Mouse (Mus musculus) liver, embryonic 12.5 days (tissue): ENCODE data around the gene Igfbp5. TPM values are rescaled to one million over a fixed set of nuclear protein-coding genes. Genes with fewer than 3 reads are reported as not detected.

Experiments
- ATAC-seq: fragments of 200-750 bp; cut with Nextera tagmentation; 2 replicates; pipeline ENCODE4 v1.8.0; 2017; ENCODE audit warnings: moderate number of reproducible peaks, mild to moderate bottlenecking, moderate library complexity
- H3K27ac ChIP-seq: fragments of 300-500 bp; sonication (generic); 2 replicates; pipeline ENCODE4 v1.5.1; 2016; ENCODE audit warnings: mild to moderate bottlenecking
- H3K27me3 ChIP-seq: fragments of 300-500 bp; sonication (generic); replicated peaks from 2 replicates; pipeline ENCODE4 v1.6.1; 2016; ENCODE audit warnings: mild to moderate bottlenecking, moderate library complexity
- H3K36me3 ChIP-seq: fragments of 300-500 bp; sonication (generic); 2 replicates; pipeline ENCODE4 v1.6.1; 2016; ENCODE audit warnings: mild to moderate bottlenecking, moderate library complexity
- H3K4me1 ChIP-seq: fragments of 300-500 bp; sonication (generic); 2 replicates; pipeline ENCODE4 v1.6.1; 2016
- H3K4me2 ChIP-seq: fragments of 300-500 bp; sonication (generic); 2 replicates; pipeline ENCODE4 v1.6.1; 2016; ENCODE audit warnings: mild to moderate bottlenecking, moderate library complexity
- H3K4me3 ChIP-seq: fragments of 300-500 bp; sonication (generic); 2 replicates; pipeline ENCODE4 v1.5.1; 2016; ENCODE audit warnings: mild to moderate bottlenecking, moderate library complexity
- H3K9ac ChIP-seq: fragments of 300-500 bp; sonication (generic); 2 replicates; pipeline ENCODE4 v1.6.1; 2016; ENCODE audit warnings: mild to moderate bottlenecking, moderate library complexity
- H3K9me3 ChIP-seq: fragments of 300-500 bp; sonication (generic); replicated peaks from 2 replicates; pipeline ENCODE4 v1.6.1; 2016; ENCODE audit warnings: mild to moderate bottlenecking, moderate library complexity
- WGBS: fragments of 180-500 bp; shearing (Covaris S2); methylation state at CpG from one replicate; pipeline ENCODE4 v1.1.7; 2016; ENCODE audit not compliant: insufficient replicate concordance; 5-methylcytosine and 5-hydroxymethylcytosine counted together
- polyA plus RNA-seq: library from polyadenylated mRNA; unstranded; fragments of >200 nt; fragmentation: Nextera tagmentation; extraction: Ambion mirVana; gene quantifications from 2 replicates; pipeline ENCODE4 v1.2.1, GENCODE M21; 2016

Igfbp5 gene
- polyA plus RNA-seq, 1 experiment from 2014 or later, result 7.6 TPM

DNA sequence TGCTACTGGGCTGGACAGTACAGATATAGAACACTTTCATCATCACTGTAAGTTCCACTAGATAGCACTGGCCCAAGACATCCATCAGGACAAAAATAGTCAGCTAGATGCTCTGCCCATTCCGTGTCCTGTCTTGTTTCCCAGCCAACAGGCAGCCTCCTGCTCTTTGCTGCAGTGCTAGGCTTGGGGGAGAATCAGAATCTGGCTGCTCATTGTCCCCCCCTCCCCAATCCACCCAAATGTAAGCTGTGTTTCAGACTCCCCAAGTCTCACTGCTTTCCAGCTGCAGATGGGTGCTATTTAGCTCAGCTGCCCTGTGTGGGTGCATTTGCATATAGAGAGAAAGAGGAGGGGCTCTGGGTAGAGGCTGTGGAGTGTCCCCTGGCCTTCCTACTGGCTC lies 7.3 kb downstream of the Igfbp5 start:
- Histone ChIP-seq H3K4me2 (no peak overlapping the region), H3K9ac (no peak overlapping the region), H3K27me3 (peaks cover 40% of the 10 kb centered on the region), H3K4me1 (peaks cover 34% of the 10 kb centered on the region), H3K27ac (no peak overlapping the region), H3K36me3 (no peaks in the 10 kb centered on the region), H3K4me3 (no peak overlapping the region), H3K9me3 (no peaks in the 10 kb centered on the region)
- WGBS, result 67% methylated on average over 1 of the region's 1 CpGs
- ATAC-seq, result no peak

DNA sequence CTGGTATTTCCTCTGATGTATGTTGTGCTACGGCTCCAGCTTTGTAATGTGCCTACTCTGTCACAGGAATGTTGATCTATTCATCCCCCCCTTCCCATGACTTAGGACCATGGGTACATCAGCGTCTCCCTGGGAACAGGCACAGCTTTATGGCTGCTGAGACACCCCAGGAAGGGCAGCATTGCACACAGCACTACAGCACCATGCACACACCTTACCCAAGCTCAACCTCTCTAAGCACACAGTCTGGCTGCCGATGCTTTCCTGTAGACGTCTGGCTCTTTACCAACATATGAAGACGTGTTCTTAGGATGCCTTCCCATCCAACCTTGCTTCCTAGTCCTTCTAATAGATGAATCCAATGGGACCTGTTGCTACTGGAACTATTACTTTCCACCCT lies 8.3 kb downstream of the Igfbp5 start:
- ATAC-seq, result no peak

DNA sequence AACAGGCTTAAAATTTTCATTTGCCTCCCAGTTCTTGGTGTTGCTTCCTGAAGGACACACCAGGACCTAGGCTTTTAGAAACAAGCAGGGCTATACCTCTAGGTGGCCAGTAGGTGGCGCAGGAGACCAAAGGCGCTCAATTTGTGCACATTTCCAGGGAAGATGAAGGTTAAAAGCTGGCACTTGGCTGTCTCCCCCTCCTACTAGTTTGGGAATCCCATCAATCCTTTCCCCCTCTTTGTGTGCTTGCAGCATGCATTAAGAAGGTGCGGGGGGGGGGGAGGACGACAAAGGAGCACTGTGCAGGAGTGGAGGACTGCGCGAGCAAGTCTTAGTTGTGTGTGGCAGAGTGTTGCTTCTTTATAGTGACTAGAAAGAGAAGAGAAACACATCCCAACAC lies 8.8 kb downstream of the Igfbp5 start:
- 23% methylated on average over 6 of the region's 6 CpGs for WGBS
- H3K27ac ChIP-seq, result no peak overlapping the region
- ATAC-seq, result no peak

More for the DNA sequence above, 8.3 kb downstream of the Igfbp5 start:
- Histone ChIP-seq H3K4me3 (no peak overlapping the region), H3K27ac (no peak overlapping the region), H3K4me2 (no peak overlapping the region), H3K36me3 (no peaks in the 10 kb centered on the region), H3K27me3 (peaks cover 31% of the 10 kb centered on the region), H3K9me3 (no peaks in the 10 kb centered on the region), H3K9ac (no peak overlapping the region), H3K4me1 (peaks cover 25% of the 10 kb centered on the region)
- WGBS, result 60% methylated on average over 5 of the region's 5 CpGs

DNA sequence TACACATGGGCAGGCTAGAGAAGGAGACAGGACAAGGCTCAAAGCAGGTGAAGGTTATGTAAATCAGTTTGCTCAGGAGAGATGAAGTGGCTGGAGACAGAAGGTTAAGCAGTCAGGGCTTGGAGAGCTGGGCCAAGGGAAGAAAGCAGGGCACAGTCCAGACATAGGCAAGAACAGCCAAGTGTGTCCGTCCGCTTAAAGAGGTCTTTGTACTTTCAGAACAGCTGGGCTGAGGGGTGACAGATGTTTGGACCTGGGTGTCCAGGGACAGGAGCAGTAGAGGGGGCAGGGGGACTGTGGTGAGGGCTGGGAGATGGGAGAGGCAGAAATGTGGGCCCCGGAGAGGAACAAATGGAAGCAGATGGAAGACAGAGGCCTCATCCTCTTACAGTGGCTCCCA lies 10.4 kb downstream of the Igfbp5 start:
- Histone ChIP-seq H3K4me2 (no peak overlapping the region), H3K9me3 (no peaks in the 10 kb centered on the region), H3K27ac (no peak overlapping the region), H3K4me3 (no peak overlapping the region), H3K27me3 (peaks cover 14% of the 10 kb centered on the region), H3K36me3 (no peaks in the 10 kb centered on the region), H3K4me1 (peaks cover 8% of the 10 kb centered on the region; the same call in 1 of the 2 replicates), H3K9ac (no peak overlapping the region)
- no peak for ATAC-seq
- 68% methylated on average over 3 of the region's 3 CpGs for WGBS

More for the DNA sequence above, 8.8 kb downstream of the Igfbp5 start:
- Histone ChIP-seq H3K4me1 (peaks cover 20% of the 10 kb centered on the region; the same call in 1 of the 2 replicates), H3K9me3 (no peaks in the 10 kb centered on the region), H3K36me3 (no peaks in the 10 kb centered on the region), H3K9ac (no peak overlapping the region), H3K4me2 (no peak overlapping the region), H3K4me3 (no peak overlapping the region), H3K27me3 (peaks cover 26% of the 10 kb centered on the region)

DNA sequence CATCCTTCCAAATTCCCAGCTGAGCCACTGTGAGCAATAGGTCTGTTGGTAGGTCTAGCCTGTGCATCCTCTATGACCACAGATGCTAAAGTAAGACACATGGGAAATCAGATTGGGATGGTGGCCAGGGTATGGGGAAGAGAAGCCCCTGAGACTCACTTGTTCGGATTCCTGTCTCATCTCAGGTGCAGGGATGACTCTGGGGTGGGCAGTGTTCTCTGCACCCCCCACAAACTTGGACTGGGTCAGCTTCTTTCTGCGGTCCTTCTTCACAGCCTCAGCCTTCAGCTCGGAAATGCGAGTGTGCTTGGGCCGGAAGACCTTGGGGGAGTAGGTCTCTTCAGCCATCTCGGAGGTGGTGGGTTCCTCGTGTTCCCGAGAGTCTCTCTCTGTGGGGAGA lies 11.0 kb downstream of the Igfbp5 start:
- ATAC-seq, result no peak
- Histone ChIP-seq H3K27ac (no peak overlapping the region), H3K4me2 (no peak overlapping the region), H3K4me1 (0 out of 2 replicates have a peak, but pooled peaks cover 4% of the 10 kb centered on the region), H3K9ac (no peak overlapping the region), H3K4me3 (no peak overlapping the region), H3K9me3 (no peaks in the 10 kb centered on the region), H3K36me3 (no peaks in the 10 kb centered on the region), H3K27me3 (peaks cover 8% of the 10 kb centered on the region)
- 70% methylated on average over 8 of the region's 8 CpGs for WGBS

DNA sequence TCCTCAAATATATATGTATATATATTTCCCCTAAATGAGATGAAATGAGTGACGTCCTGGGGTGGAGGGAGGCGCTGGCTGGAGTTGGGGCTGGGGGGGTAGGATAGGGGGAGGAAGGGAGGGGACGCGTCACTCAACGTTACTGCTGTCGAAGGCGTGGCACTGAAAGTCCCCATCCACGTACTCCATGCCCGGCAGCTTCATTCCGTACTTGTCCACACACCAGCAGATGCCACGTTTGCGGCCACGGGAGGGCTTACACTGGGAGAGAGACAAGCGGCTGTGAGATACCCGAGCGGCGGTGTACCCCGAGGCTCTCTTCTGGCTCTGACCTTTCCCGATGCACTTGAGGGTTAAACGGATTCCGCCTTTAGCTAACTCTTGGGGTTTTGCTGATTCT lies 12.4 kb downstream of the Igfbp5 start:
- no peak for ATAC-seq
- H3K27me3 ChIP-seq, result peaks cover 8% of the 10 kb centered on the region

DNA sequence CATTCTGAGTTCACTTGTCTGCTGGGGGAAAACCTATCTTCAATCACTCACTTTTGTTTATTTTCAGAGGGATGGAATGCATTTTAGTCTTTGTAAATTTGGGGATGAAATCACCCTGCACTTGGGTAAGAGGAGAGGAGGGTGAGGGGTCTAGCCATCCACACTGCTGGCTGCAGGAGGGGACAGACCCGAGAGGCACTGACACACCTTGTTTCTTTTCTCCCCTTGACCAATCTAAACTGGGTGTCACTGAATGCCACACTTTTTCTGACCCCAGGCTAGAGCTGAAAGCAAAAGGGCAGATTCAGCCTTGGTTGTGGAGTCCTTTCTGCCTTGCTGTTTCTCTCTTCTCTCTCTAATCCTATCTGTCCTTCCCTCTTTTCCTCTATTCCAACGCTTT lies 13.0 kb downstream of the Igfbp5 start:
- Histone ChIP-seq H3K27me3 (peaks cover 8% of the 10 kb centered on the region), H3K4me3 (no peak overlapping the region), H3K4me1 (no peaks in the 10 kb centered on the region), H3K4me2 (no peak overlapping the region), H3K9me3 (no peaks in the 10 kb centered on the region), H3K36me3 (no peaks in the 10 kb centered on the region), H3K27ac (no peak overlapping the region), H3K9ac (no peak overlapping the region)
- no peak for ATAC-seq
- 54% methylated on average over 2 of the region's 2 CpGs for WGBS

More for the DNA sequence above, 12.4 kb downstream of the Igfbp5 start:
- Histone ChIP-seq H3K4me1 (no peaks in the 10 kb centered on the region), H3K36me3 (no peaks in the 10 kb centered on the region), H3K9ac (no peak overlapping the region), H3K4me3 (no peak overlapping the region), H3K27ac (no peak overlapping the region), H3K4me2 (no peak overlapping the region), H3K9me3 (no peaks in the 10 kb centered on the region)
- 78% methylated on average over 21 of the region's 21 CpGs for WGBS

DNA sequence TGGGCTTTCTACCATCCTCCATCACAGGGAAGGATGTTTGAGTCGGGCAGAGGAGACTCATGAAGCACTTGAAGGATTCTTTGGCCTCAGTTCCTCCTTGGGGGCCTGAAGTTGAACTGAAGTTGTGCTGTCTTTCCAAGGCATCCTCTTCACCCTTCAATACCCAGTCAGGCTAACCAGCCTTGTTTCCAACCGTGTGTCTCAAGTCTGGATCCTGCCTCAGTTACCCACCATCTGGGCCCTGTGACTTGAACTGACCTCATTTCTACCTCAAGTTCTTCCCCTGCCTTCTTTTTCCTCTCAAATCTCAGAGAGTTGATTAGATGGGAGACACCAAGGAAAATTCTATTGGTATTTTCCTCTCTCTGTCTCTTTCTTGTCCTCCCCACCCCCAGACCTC lies 14.2 kb downstream of the Igfbp5 start:
- no peaks in the 10 kb centered on the region for H3K4me1 ChIP-seq

DNA sequence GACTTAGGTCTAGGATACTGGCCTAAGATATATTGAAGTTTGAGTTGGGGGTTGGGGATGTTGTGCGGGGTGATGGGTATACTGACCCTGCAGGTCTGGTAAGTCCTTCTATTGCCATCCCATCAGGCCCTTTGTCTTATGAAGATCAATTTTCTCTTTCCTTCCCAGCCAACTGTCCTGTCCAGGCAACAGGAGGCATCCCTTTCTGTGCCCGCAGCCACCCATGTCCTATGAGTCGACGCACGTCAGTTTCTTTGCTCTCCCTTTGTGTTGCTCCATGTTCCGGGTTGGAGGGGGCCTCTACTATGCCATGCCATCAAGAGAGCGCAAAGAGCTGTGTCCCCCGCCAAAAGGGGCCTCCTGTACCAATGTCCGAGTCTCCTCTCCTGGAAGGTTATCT lies 14.7 kb downstream of the Igfbp5 start:
- no peak overlapping the region for H3K4me2 ChIP-seq
- 71% methylated on average over 9 of the region's 9 CpGs for WGBS
- H3K4me1 ChIP-seq, result no peaks in the 10 kb centered on the region
- H3K9me3 ChIP-seq, result no peaks in the 10 kb centered on the region
- H3K9ac ChIP-seq, result no peak overlapping the region
- no peaks in the 10 kb centered on the region for H3K36me3 ChIP-seq
- no peak overlapping the region for H3K4me3 ChIP-seq
- peaks cover 8% of the 10 kb centered on the region for H3K27me3 ChIP-seq
- ATAC-seq, result no peak
- no peak overlapping the region for H3K27ac ChIP-seq

More for the DNA sequence above, 14.2 kb downstream of the Igfbp5 start:
- no peak for ATAC-seq
- Histone ChIP-seq H3K27ac (no peak overlapping the region), H3K36me3 (no peaks in the 10 kb centered on the region), H3K27me3 (peaks cover 8% of the 10 kb centered on the region), H3K4me2 (no peak overlapping the region), H3K9me3 (no peaks in the 10 kb centered on the region), H3K4me3 (no peak overlapping the region), H3K9ac (no peak overlapping the region)
- 51% methylated on average over 2 of the region's 2 CpGs for WGBS

DNA sequence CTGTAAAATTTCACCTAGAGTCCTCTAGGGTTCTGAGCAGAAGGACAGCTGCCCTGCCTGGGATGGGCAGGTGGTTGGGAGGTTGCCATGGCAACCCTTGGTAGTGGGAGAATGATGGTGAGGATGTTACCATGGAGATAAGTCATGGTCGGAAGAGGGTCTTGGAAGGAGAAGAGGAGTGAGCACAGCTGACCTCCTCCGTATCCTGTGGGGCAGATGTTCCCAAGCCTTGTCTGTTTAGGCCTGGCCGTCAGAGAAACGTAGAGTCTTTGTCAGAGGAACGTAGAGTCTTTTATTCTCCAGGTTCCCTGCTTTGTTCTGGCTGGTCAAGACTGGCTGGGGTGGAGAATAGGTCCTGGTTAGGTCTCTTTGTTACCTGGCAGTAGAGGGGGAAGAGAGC lies 15.8 kb downstream of the Igfbp5 start:
- Histone ChIP-seq H3K9ac (no peak overlapping the region), H3K27me3 (peaks cover 4% of the 10 kb centered on the region; the same call in 1 of the 2 replicates), H3K4me1 (no peaks in the 10 kb centered on the region), H3K9me3 (no peaks in the 10 kb centered on the region), H3K36me3 (no peaks in the 10 kb centered on the region), H3K4me2 (no peak overlapping the region), H3K4me3 (no peak overlapping the region), H3K27ac (no peak overlapping the region)
- ATAC-seq, result no peak
- WGBS, result 71% methylated on average over 5 of the region's 5 CpGs

DNA sequence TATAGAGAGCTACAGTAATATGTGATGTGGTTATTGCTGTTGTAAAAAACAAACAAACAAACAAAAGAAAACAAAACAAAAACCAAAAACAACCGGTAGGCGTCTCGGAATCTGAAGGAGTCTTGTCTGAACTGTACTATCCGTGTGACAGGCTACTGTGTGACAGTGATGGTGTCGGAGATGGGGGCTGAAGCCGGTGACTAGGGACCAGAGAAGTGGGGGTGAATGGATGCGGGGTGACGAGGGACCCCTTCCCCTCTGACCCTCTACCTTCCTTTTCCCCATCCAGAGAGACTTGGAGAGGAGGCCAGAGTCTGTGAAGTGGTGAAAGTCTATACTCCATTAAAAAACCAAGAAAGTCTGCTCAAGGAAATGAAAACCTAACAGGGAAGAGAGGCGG lies 16.4 kb downstream of the Igfbp5 start:
- peaks cover 4% of the 10 kb centered on the region; the same call in 1 of the 2 replicates for H3K27me3 ChIP-seq
- ATAC-seq, result no peak
- 71% methylated on average over 9 of the region's 9 CpGs for WGBS
- H3K27ac ChIP-seq, result no peak overlapping the region
- no peak overlapping the region for H3K4me3 ChIP-seq
- H3K9me3 ChIP-seq, result no peaks in the 10 kb centered on the region
- H3K4me2 ChIP-seq, result no peak overlapping the region
- H3K4me1 ChIP-seq, result no peaks in the 10 kb centered on the region
- no peak overlapping the region for H3K9ac ChIP-seq
- H3K36me3 ChIP-seq, result no peaks in the 10 kb centered on the region

DNA sequence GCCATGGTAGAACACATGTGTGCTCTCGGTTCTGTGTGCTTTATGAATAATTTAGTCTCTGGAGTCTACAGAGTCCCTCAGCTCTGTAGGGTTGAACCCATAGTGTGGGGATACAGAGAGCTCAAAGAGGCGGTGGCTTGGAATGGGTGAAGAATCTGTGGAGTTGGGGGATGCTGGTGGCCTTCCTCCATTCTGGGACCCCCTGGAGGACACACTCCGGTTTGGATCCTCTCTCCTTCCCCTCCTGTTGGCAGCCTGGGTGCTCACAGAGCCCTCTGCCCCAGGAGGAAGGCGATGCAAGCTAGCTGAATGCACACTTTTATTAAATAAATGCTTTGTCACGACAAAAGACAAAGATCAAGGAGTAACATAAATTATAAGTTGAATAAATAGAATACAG lies 17.1 kb downstream of the Igfbp5 start:
- Histone ChIP-seq H3K9me3 (no peaks in the 10 kb centered on the region), H3K4me2 (no peak overlapping the region), H3K4me1 (no peaks in the 10 kb centered on the region), H3K4me3 (no peak overlapping the region), H3K27ac (no peak overlapping the region), H3K9ac (no peak overlapping the region), H3K36me3 (no peaks in the 10 kb centered on the region), H3K27me3 (no peaks in the 10 kb centered on the region)
- WGBS, result 59% methylated on average over 5 of the region's 5 CpGs
- ATAC-seq, result no peak

DNA sequence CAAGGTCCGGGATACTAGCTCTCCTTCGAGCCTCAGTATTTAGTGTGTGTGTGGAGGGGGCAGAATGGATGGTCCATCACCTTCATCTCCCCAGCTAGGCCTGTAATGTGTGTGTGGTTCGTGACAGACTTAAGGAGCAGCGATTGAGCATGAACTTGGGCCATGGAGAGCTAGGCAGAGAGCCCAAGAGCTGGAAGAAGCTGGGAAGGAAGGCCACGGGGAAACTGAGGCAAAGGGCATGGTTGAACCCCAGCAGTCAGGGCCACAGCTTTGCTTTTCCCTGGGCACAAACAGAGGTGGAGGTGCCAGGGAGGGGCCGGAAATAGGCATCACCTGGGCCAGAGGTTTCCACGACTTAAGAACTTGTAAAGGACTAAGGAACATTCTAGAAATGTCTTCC lies 17.5 kb downstream of the Igfbp5 start:
- H3K27me3 ChIP-seq, result no peaks in the 10 kb centered on the region
- no peak overlapping the region for H3K9ac ChIP-seq
- 62% methylated on average over 7 of the region's 7 CpGs for WGBS
- H3K36me3 ChIP-seq, result no peaks in the 10 kb centered on the region
- no peak for ATAC-seq
- H3K27ac ChIP-seq, result no peak overlapping the region
- H3K9me3 ChIP-seq, result no peaks in the 10 kb centered on the region
- no peaks in the 10 kb centered on the region for H3K4me1 ChIP-seq
- no peak overlapping the region for H3K4me2 ChIP-seq
- H3K4me3 ChIP-seq, result no peak overlapping the region
